Mouse (Mus musculus) liver, postnatal 0 days (tissue): ENCODE data around the gene Mtfp1. TPM values are rescaled to one million over a fixed set of nuclear protein-coding genes. Genes with fewer than 3 reads are reported as not detected.
"Not testable (repeated sequence)": the region's sequence is repeated elsewhere in the genome, so short reads cannot be mapped to it uniquely, and the experiment has no call there.

Experiments used
- ATAC-seq: fragments of 200-750 bp; cut with Nextera tagmentation; 2 replicates; pipeline ENCODE4 v1.8.0; 2017; ENCODE audit warnings: mild to moderate bottlenecking, moderate library complexity
- DNase-seq: peaks from one replicate; pipeline ENCODE4 v3.0.0-alpha.2; 2016
- H3K27ac ChIP-seq: fragments of 300-500 bp; sonication (generic); 2 replicates; pipeline ENCODE4 v1.5.1; 2014; ENCODE audit warnings: antibody characterized with exemption, moderate library complexity, mild to moderate bottlenecking, low read depth
- H3K27me3 ChIP-seq: fragments of 300-500 bp; sonication (generic); 2 replicates; pipeline ENCODE4 v1.6.1; 2014; ENCODE audit warnings: low read length, control low read depth, mixed read lengths; ENCODE audit not compliant: insufficient read depth
- H3K36me3 ChIP-seq: fragments of 300-500 bp; sonication (generic); replicated peaks from 2 replicates; pipeline ENCODE4 v1.6.1; 2014; ENCODE audit warnings: mild to moderate bottlenecking, control low read depth, low read length, moderate library complexity, mixed read lengths; ENCODE audit not compliant: insufficient read depth
- H3K4me1 ChIP-seq: fragments of 300-500 bp; sonication (generic); 2 replicates; pipeline ENCODE4 v1.6.1; 2014; ENCODE audit warnings: antibody characterized with exemption, mild to moderate bottlenecking, control low read depth; ENCODE audit not compliant: insufficient read depth
- H3K4me2 ChIP-seq: fragments of 300-500 bp; sonication (generic); 2 replicates; pipeline ENCODE4 v1.6.1; 2014; ENCODE audit warnings: low read depth, mild to moderate bottlenecking, low read length, moderate library complexity, mixed read lengths
- H3K4me3 ChIP-seq: fragments of 300-500 bp; sonication (generic); 2 replicates; pipeline ENCODE4 v1.5.1; 2014; ENCODE audit warnings: low read depth, low read length
- H3K9ac ChIP-seq: fragments of 300-500 bp; sonication (generic); replicated peaks from 2 replicates; pipeline ENCODE4 v1.6.1; 2014; ENCODE audit warnings: mild to moderate bottlenecking, moderate library complexity
- H3K9me3 ChIP-seq: fragments of 300-500 bp; sonication (generic); 2 replicates; pipeline ENCODE4 v1.6.1; 2016; ENCODE audit warnings: mild to moderate bottlenecking, control low read depth, low read length, mixed read lengths
- CTCF ChIP-seq: sonication (generic); IDR thresholded peaks from 2 replicates; pipeline ENCODE4 v1.5.1; 2016; ENCODE audit warnings: antibody characterized with exemption, low read depth
- EP300 ChIP-seq: IDR thresholded peaks from 2 replicates; pipeline ENCODE4 v1.6.1; 2016; ENCODE audit warnings: antibody characterized with exemption, low read depth, mild to moderate bottlenecking
- WGBS: fragments of 180-500 bp; shearing (Covaris S2); extraction: QIAGEN DNeasy Blood & Tissue Kit; methylation state at CpG from one replicate; pipeline ENCODE4 v1.1.7; 2014; ENCODE audit not compliant: insufficient replicate concordance; 5-methylcytosine and 5-hydroxymethylcytosine counted together
- polyA plus RNA-seq: library from polyadenylated mRNA; unstranded; fragments of >200 nt; fragmentation: Nextera tagmentation; extraction: Ambion mirVana; gene quantifications from 2 replicates; pipeline ENCODE4 v1.2.1, GENCODE M21; 2015

Mtfp1 gene
- polyA plus RNA-seq, 1 experiment from 2014 or later: 21.1 TPM

DNA sequence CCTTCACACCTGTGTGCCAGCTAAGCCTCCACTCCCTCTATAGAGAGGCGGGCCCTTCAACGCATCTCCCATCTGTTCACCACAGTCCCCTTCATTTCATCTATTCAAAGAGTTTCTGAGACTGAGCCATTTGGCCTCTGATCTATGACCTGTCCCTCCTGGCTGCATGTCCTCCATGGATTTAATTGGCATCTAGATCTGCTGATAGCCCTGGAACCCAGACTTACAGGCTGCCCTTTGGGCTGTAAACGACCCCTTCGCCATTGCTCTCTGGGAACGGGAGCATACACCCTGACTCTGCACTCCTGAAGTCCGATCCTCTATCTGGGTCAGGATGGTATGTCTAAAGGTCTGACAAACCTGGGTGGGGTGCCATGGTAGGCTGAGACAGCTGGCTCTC lies 17.6 kb upstream of the Mtfp1 start:
- peaks cover 18% of the 10 kb centered on the region for H3K36me3 ChIP-seq
- ATAC-seq (no peak), DNase-seq (no peak)
- H3K4me3 ChIP-seq: no peak overlapping the region
- H3K27me3 ChIP-seq: no peaks in the 10 kb centered on the region
- H3K9ac ChIP-seq: no peak overlapping the region
- peaks cover 37% of the 10 kb centered on the region for H3K4me1 ChIP-seq
- TF ChIP-seq CTCF: no peak
- TF ChIP-seq EP300: no peak
- peak overlapping the region; percentile 75 for H3K27ac ChIP-seq
- no peak overlapping the region for H3K4me2 ChIP-seq
- no peaks in the 10 kb centered on the region for H3K9me3 ChIP-seq
- WGBS: 87% methylated on average over 6 of the region's 6 CpGs

DNA sequence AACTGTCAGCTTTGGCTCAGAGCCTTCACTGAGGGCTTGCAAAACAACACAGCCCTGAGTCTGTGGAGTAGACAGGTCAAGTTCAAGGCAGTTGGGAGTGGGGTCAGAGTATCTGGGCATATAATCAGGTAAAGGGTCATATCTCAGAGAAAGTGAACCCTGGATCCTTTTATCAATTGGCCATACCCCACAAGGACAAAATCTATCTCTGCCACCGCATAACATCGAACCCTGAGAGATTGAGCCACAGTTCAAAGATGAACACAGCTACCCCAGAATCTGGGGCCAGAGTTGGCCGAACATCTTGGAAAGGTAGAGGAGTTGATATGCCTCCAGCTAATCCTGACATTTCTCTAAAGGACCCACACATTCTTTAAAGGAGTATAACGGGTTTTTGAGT lies 16.8 kb upstream of the Mtfp1 start:
- H3K36me3 ChIP-seq: peaks cover 18% of the 10 kb centered on the region
- H3K9ac ChIP-seq: no peak overlapping the region
- no peaks in the 10 kb centered on the region for H3K9me3 ChIP-seq
- no peak for TF ChIP-seq CTCF
- no peak for TF ChIP-seq EP300
- H3K4me2 ChIP-seq: no peak overlapping the region
- H3K4me1 ChIP-seq: peaks cover 33% of the 10 kb centered on the region
- no peaks in the 10 kb centered on the region for H3K27me3 ChIP-seq
- DNase-seq: no peak
- H3K27ac ChIP-seq: peak overlapping the region; percentile 75
- H3K4me3 ChIP-seq: no peak overlapping the region
- ATAC-seq: peak; percentile 81
- WGBS: 69% methylated on average over 4 of the region's 4 CpGs

- Histone ChIP-seq H3K27me3 (no peaks in the 10 kb centered on the region), H3K27ac (no peak overlapping the region), H3K4me3 (no peak overlapping the region), H3K4me2 (no peak overlapping the region), H3K4me1 (peaks cover 15% of the 10 kb centered on the region), H3K9me3 (no peaks in the 10 kb centered on the region), H3K36me3 (peaks cover 25% of the 10 kb centered on the region), H3K9ac (no peak overlapping the region)
- DNase-seq (no peak), ATAC-seq (no peak)
- no peak for TF ChIP-seq CTCF
- TF ChIP-seq EP300: no peak
- 69% methylated on average over 7 of the region's 7 CpGs for WGBS
Observed at GRCm38 (mm10) chr11:4108691-4109090, 13.4 kb upstream of the Mtfp1 start.

GRCm38 (mm10) chr11:4107901-4108300 lies 12.7 kb upstream of the Mtfp1 start:
- not testable (repeated sequence) for H3K9me3 ChIP-seq, H3K4me3 ChIP-seq, H3K27ac ChIP-seq, ATAC-seq, H3K4me2 ChIP-seq, H3K9ac ChIP-seq, H3K4me1 ChIP-seq, H3K27me3 ChIP-seq, DNase-seq
- H3K36me3 ChIP-seq: peaks cover 33% of the 10 kb centered on the region
- 86% methylated on average over 3 of the region's 6 CpGs for WGBS

DNA sequence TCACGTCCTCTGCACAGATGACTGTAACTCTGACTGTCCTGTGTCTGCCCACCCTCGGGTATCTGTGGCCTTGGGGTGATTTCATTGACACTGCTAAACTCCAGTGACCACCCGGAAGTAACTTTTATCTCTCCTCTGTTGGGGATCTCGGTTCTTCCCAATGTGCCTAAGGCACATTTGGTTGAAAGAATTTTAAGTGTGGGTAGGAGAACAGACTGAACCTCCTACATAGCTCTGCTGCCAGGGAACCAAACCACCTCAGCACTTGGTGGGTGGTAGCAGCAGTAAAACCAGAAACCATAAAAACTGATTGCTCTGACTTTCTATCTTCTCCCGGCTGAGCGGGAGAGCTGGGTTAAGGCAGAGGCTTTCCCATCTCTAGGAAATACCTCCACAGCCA lies 10.2 kb upstream of the Mtfp1 start:
- no peaks in the 10 kb centered on the region for H3K9me3 ChIP-seq
- no peak overlapping the region for H3K9ac ChIP-seq
- no peaks in the 10 kb centered on the region for H3K27me3 ChIP-seq
- no peaks in the 10 kb centered on the region for H3K4me1 ChIP-seq
- H3K27ac ChIP-seq: no peak overlapping the region
- H3K4me2 ChIP-seq: no peak overlapping the region
- DNase-seq: no peak
- ATAC-seq: no peak
- H3K4me3 ChIP-seq: no peak overlapping the region
- peaks cover 37% of the 10 kb centered on the region for H3K36me3 ChIP-seq
- WGBS: 62% methylated on average over 6 of the region's 6 CpGs
- TF ChIP-seq CTCF: no peak
- TF ChIP-seq EP300: no peak

GRCm38 (mm10) chr11:4104989-4105388 lies 9.7 kb upstream of the Mtfp1 start:
- H3K36me3 ChIP-seq: peaks cover 34% of the 10 kb centered on the region
- no peaks in the 10 kb centered on the region for H3K9me3 ChIP-seq
- no peak overlapping the region for H3K27ac ChIP-seq
- DNase-seq (no peak), ATAC-seq (no peak)
- no peak overlapping the region for H3K4me3 ChIP-seq
- TF ChIP-seq EP300: no peak
- TF ChIP-seq CTCF: no peak
- H3K4me1 ChIP-seq: no peaks in the 10 kb centered on the region
- no peak overlapping the region for H3K4me2 ChIP-seq
- no peak overlapping the region for H3K9ac ChIP-seq
- no peaks in the 10 kb centered on the region for H3K27me3 ChIP-seq
- WGBS: 79% methylated on average over 5 of the region's 5 CpGs

DNA sequence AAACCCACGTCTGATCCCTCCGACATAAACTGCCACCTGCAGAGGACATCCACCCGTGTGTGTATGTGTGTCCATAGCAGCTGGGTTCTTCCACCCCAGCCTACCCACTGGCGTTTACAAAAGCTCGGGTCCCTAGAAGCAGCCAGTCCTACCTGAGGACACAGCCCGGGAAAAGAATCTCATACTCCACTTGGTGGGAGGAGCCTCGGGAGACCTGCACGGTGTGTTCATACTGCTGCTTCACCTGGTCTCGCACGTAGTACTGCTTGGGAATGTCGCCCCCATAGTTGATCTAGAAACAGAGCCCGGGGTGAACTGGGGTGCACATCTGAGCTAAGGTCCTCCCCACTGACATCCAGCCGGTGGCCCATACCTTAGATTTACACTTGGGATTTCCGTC lies 8.3 kb upstream of the Mtfp1 start:
- no peaks in the 10 kb centered on the region for H3K9me3 ChIP-seq
- ATAC-seq: no peak
- no peak for DNase-seq
- no peak overlapping the region for H3K4me3 ChIP-seq
- no peak overlapping the region for H3K27ac ChIP-seq
- H3K27me3 ChIP-seq: no peaks in the 10 kb centered on the region
- H3K4me1 ChIP-seq: no peaks in the 10 kb centered on the region
- 82% methylated on average over 14 of the region's 14 CpGs for WGBS
- TF ChIP-seq EP300 (no peak), CTCF (no peak)
- no peak overlapping the region for H3K4me2 ChIP-seq
- H3K9ac ChIP-seq: no peak overlapping the region
- H3K36me3 ChIP-seq: peaks cover 34% of the 10 kb centered on the region
